Mouse (Mus musculus): ENCODE data around the gene Rassf1. TPM values are rescaled to one million over a fixed set of nuclear protein-coding genes. Genes with fewer than 3 reads are reported as not detected.

Rassf1 gene
- polyA plus RNA-seq, 1 experiment, result 12.6 TPM

- no peaks in the 10 kb centered on the region for H3K27me3 ChIP-seq (replicated peaks)
- peaks cover 64% of the 10 kb centered on the region for H3K36me3 ChIP-seq (replicated peaks; ENCODE audit: low read length)
- peaks cover 74% of the 10 kb centered on the region for H3K4me1 ChIP-seq
- TF ChIP-seq GATA1 (IDR thresholded peaks at IDR 0.05; ENCODE audit: borderline replicate concordance, low read length), result no peak
- TF ChIP-seq FLI1 (IDR thresholded peaks at IDR 0.05; ENCODE audit: low read length), result no peak
- H3K9me3 ChIP-seq, result no peaks in the 10 kb centered on the region
- peak overlapping the region; percentile 34 for H3K4me3 ChIP-seq (replicated peaks)
These were observed 11.4 kb upstream of the Rassf1 start for GRCm38 (mm10) chr9:107539940-107540339.

- peaks cover 74% of the 10 kb centered on the region for H3K4me1 ChIP-seq
- H3K36me3 ChIP-seq (replicated peaks; ENCODE audit: low read length), result peaks cover 69% of the 10 kb centered on the region
- no peaks in the 10 kb centered on the region for H3K9me3 ChIP-seq
- H3K4me3 ChIP-seq (replicated peaks), result no peak overlapping the region
- H3K27me3 ChIP-seq (replicated peaks), result no peaks in the 10 kb centered on the region
- TF ChIP-seq FLI1 (IDR thresholded peaks at IDR 0.05; ENCODE audit: low read length) (no peak), GATA1 (IDR thresholded peaks at IDR 0.05; ENCODE audit: borderline replicate concordance, low read length) (no peak)
These were observed 10.9 kb upstream of the Rassf1 start for GRCm38 (mm10) chr9:107540420-107540819.

- Histone ChIP-seq H3K4me1 (peaks cover 74% of the 10 kb centered on the region), H3K4me3 (replicated peaks) (peak overlapping the region; percentile 94)
These were observed 10.3 kb upstream of the Rassf1 start for GRCm38 (mm10) chr9:107541005-107541404.

GRCm38 (mm10) chr9:107541474-107542351 is 9.6 kb upstream of the Rassf1 start, which contains the start of the genes Cyb561d2 and Nprl2:
Gene Cyb561d2 (minus strand): TSS chr9:107542193.
Gene Nprl2 (plus strand): TSS chr9:107542226.
- H3K27me3 ChIP-seq (replicated peaks), result no peaks in the 10 kb centered on the region
- H3K36me3 ChIP-seq (replicated peaks; ENCODE audit: low read length), result peaks cover 67% of the 10 kb centered on the region

More at GRCm38 (mm10) chr9:107541005-107541404, 10.3 kb upstream of the Rassf1 start:
- peaks cover 67% of the 10 kb centered on the region for H3K36me3 ChIP-seq (replicated peaks; ENCODE audit: low read length)
- TF ChIP-seq GATA1 (IDR thresholded peaks at IDR 0.05; ENCODE audit: borderline replicate concordance, low read length), result no peak
- no peaks in the 10 kb centered on the region for H3K27me3 ChIP-seq (replicated peaks)
- H3K9me3 ChIP-seq, result no peaks in the 10 kb centered on the region

DNA sequence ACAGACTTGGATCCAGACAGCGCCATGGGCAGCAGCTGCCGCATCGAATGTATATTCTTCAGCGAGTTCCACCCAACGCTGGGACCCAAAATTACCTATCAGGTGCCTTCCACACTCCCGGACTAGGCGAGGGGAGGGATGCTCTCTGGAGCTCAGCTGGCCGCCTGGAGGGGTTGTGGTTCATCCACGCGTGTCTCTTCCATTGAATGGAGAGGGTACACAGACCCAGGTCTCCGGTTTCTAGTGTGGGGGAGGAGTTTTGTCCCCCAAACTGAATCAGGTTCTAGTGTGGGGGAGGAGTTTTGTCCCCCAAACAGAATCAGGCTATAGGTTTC is 9.0 kb upstream of the Rassf1 start:
- H3K27me3 ChIP-seq (replicated peaks), result no peaks in the 10 kb centered on the region
- peaks cover 74% of the 10 kb centered on the region for H3K4me1 ChIP-seq
- peak overlapping the region; percentile 94 for H3K4me3 ChIP-seq (replicated peaks)
- peaks cover 61% of the 10 kb centered on the region for H3K36me3 ChIP-seq (replicated peaks; ENCODE audit: low read length)
- TF ChIP-seq FLI1 (IDR thresholded peaks at IDR 0.05; ENCODE audit: low read length), result no peak
- no peak for TF ChIP-seq GATA1 (IDR thresholded peaks at IDR 0.05; ENCODE audit: borderline replicate concordance, low read length)
- H3K9me3 ChIP-seq, result no peaks in the 10 kb centered on the region

More at GRCm38 (mm10) chr9:107541474-107542351, 9.6 kb upstream of the Rassf1 start, which contains the start of the genes Cyb561d2 and Nprl2:
- peak within 1 kb of the TSS; percentile 94 for H3K4me3 ChIP-seq (replicated peaks)
- TF ChIP-seq FLI1 (IDR thresholded peaks at IDR 0.05; ENCODE audit: low read length) (0 out of 2 replicates have a peak, but pooled peaks have one; percentile 37), GATA1 (IDR thresholded peaks at IDR 0.05; ENCODE audit: borderline replicate concordance, low read length) (no peak)
- no peaks in the 10 kb centered on the region for H3K9me3 ChIP-seq
- H3K4me1 ChIP-seq, result peaks cover 74% of the 10 kb centered on the region

DNA sequence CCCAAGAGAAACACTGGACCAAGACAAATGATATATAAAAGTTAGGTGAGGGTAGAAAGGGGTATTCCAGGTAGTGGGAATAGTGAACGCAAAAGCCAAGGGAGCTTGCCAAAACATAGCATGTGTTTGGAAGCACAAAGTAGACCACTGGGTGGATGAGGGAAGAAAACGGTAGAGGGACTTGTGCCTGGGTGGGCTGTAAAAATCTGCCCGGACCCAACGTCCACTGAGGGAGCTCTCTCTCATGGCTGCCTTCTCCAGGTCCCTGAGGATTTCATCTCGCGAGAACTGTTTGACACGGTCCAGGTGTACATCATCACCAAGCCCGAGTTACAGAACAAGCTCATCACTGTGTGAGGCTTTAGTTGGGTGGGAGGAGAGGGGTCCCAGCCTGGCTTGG is 8.6 kb upstream of the Rassf1 start:
- Histone ChIP-seq H3K36me3 (replicated peaks; ENCODE audit: low read length) (peaks cover 57% of the 10 kb centered on the region), H3K4me3 (replicated peaks) (peak overlapping the region; percentile 94), H3K4me1 (peaks cover 74% of the 10 kb centered on the region)

GRCm38 (mm10) chr9:107543299-107543698 is 8.1 kb upstream of the Rassf1 start:
- no peaks in the 10 kb centered on the region for H3K9me3 ChIP-seq
- H3K4me1 ChIP-seq, result peaks cover 74% of the 10 kb centered on the region
- H3K36me3 ChIP-seq (replicated peaks; ENCODE audit: low read length), result peaks cover 51% of the 10 kb centered on the region
- H3K4me3 ChIP-seq (replicated peaks), result no peak overlapping the region
- H3K27me3 ChIP-seq (replicated peaks), result no peaks in the 10 kb centered on the region
- TF ChIP-seq FLI1 (IDR thresholded peaks at IDR 0.05; ENCODE audit: low read length) (no peak), GATA1 (IDR thresholded peaks at IDR 0.05; ENCODE audit: borderline replicate concordance, low read length) (no peak)

More for the DNA sequence above, 8.6 kb upstream of the Rassf1 start:
- TF ChIP-seq GATA1 (IDR thresholded peaks at IDR 0.05; ENCODE audit: borderline replicate concordance, low read length), result no peak
- TF ChIP-seq FLI1 (IDR thresholded peaks at IDR 0.05; ENCODE audit: low read length), result no peak
- Histone ChIP-seq H3K27me3 (replicated peaks) (no peaks in the 10 kb centered on the region), H3K9me3 (no peaks in the 10 kb centered on the region)

- Histone ChIP-seq H3K9me3 (no peaks in the 10 kb centered on the region), H3K27me3 (replicated peaks) (peaks cover 3% of the 10 kb centered on the region), H3K4me3 (replicated peaks) (no peak overlapping the region), H3K36me3 (replicated peaks; ENCODE audit: low read length) (peaks cover 42% of the 10 kb centered on the region), H3K4me1 (peaks cover 78% of the 10 kb centered on the region)
- no peak for TF ChIP-seq GATA1 (IDR thresholded peaks at IDR 0.05; ENCODE audit: borderline replicate concordance, low read length)
- TF ChIP-seq FLI1 (IDR thresholded peaks at IDR 0.05; ENCODE audit: low read length), result no peak
These were observed 7.1 kb upstream of the Rassf1 start for GRCm38 (mm10) chr9:107544196-107544700.

DNA sequence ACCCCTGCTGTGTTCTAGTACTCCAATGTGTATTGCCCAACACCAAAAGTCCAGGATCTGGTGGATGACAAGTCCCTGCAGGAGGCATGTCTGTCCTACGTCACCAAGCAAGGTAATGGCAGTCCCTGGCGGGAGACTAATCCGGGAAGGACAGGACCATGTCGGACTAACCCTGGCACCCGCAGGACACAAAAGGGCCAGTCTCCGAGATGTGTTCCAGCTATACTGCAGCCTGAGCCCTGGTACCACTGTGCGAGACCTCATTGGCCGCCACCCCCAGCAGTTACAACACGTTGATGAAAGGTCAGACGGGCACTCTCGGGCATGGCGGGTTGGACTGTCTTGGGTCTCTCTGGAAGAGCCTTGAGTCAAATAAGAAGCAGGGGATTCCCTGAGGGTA is 6.6 kb upstream of the Rassf1 start:
- TF ChIP-seq FLI1 (IDR thresholded peaks at IDR 0.05; ENCODE audit: low read length), result no peak
- TF ChIP-seq GATA1 (IDR thresholded peaks at IDR 0.05; ENCODE audit: borderline replicate concordance, low read length), result no peak
- Histone ChIP-seq H3K9me3 (no peaks in the 10 kb centered on the region), H3K4me1 (peaks cover 80% of the 10 kb centered on the region), H3K36me3 (replicated peaks; ENCODE audit: low read length) (peaks cover 37% of the 10 kb centered on the region), H3K27me3 (replicated peaks) (peaks cover 8% of the 10 kb centered on the region), H3K4me3 (replicated peaks) (no peak overlapping the region)

- H3K36me3 ChIP-seq (replicated peaks; ENCODE audit: low read length), result peaks cover 32% of the 10 kb centered on the region
- TF ChIP-seq GATA1 (IDR thresholded peaks at IDR 0.05; ENCODE audit: borderline replicate concordance, low read length), result no peak
- TF ChIP-seq FLI1 (IDR thresholded peaks at IDR 0.05; ENCODE audit: low read length), result no peak
- H3K27me3 ChIP-seq (replicated peaks), result peaks cover 8% of the 10 kb centered on the region
- H3K9me3 ChIP-seq, result no peaks in the 10 kb centered on the region
- peak overlapping the region; percentile 40 for H3K4me3 ChIP-seq (replicated peaks)
- H3K4me1 ChIP-seq, result peaks cover 79% of the 10 kb centered on the region
These were observed 6.2 kb upstream of the Rassf1 start for GRCm38 (mm10) chr9:107545199-107545598.

All from megakaryocyte, embryonic 14.5 days (primary cell).